Mouse (Mus musculus) ES-E14 (cell line): Measurements from ENCODE around the gene Cd207.

Source experiments
- CHD2 ChIP-seq: IDR thresholded peaks from 2 replicates; pipeline ENCODE4 v1.6.1; 2014; ENCODE audit warnings: mild to moderate bottlenecking, low read depth, low read length, inconsistent platforms
- HCFC1 ChIP-seq: IDR thresholded peaks from 2 replicates; pipeline ENCODE4 v1.6.1; 2012; ENCODE audit warnings: low read length, inconsistent platforms, borderline replicate concordance; ENCODE audit not compliant: insufficient read depth
- ZC3H11A ChIP-seq: IDR thresholded peaks from 2 replicates; pipeline ENCODE4 v1.6.1; 2012; ENCODE audit warnings: low read depth, mild to moderate bottlenecking, inconsistent platforms, low read length, borderline replicate concordance

DNA sequence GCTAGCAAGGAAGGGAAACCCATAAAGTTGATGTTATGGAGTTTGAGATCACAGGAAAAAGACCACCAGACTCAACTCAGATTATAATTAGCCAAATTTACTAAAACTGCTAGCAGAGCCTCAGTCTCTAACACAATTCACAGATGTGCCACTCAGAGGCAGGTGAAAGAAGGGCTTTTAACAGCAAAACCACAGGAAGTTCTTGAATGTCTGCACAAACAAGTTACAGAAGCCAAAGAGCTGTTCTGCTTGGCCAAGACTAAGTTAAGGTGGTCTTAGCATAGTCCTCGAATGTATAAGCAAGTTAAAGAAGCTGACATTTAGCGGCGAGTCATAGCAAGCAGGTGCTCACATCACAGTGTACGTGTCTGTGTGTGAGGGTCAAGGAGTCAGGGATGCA lies 16.8 kb downstream of the Cd207 start:
- TF ChIP-seq CHD2 (no peak), ZC3H11A (no peak), HCFC1 (no peak)
